Mouse (Mus musculus) spleen, adult 2 months (tissue): ENCODE measurements around the gene Dhx37.

Experiments used
- CTCF ChIP-seq: fragments of 200-500 bp; IDR thresholded peaks from 2 replicates; pipeline ENCODE4 v1.5.1; 2011; ENCODE audit warnings: mild to moderate bottlenecking, inconsistent platforms; ENCODE audit not compliant: insufficient read depth, insufficient read length, insufficient replicate concordance; ENCODE audit errors: extremely low read depth
- POLR2A ChIP-seq: fragments of 200-500 bp; IDR thresholded peaks from 2 replicates; pipeline ENCODE4 v1.6.1; 2011; ENCODE audit warnings: low read depth, low read length, inconsistent platforms

DNA sequence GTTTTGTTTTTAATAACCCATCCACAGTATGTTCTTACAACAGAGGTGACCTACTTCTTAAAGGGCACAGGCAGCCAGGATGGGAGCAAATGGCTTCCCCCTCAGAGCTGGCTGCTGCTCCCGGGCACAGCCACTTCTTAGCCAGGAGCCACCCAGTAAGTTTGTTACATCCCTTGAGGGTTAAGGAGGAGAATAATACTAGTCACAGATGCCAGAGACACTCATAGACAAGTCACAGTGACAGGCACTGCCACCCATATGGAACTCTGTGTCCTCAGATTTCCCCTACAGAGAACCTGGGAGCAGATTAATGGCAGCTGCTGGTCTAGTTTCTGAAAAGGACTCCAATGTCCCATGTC lies 41.3 kb downstream of the Dhx37 start:
- no peak for TF ChIP-seq CTCF
- TF ChIP-seq POLR2A: no peak
